Mouse (Mus musculus) embryonic fibroblast, embryonic 13.5 days (primary cell): Measurements from ENCODE around the gene Slc22a18.

ENCODE experiments used
- CTCF ChIP-seq: IDR thresholded peaks from 2 replicates; pipeline ENCODE4 v1.5.1; 2011; ENCODE audit warnings: mild to moderate bottlenecking, control low read depth, low read length, moderate library complexity, borderline replicate concordance; ENCODE audit not compliant: insufficient read depth
- POLR2A ChIP-seq: IDR thresholded peaks from 2 replicates; pipeline ENCODE4 v1.6.1; 2011; ENCODE audit warnings: low read depth, mild to moderate bottlenecking, control low read depth, low read length, moderate library complexity

GRCm38 (mm10) chr7:143433331-143433730 is 40.2 kb upstream of the Slc22a18 start:
- TF ChIP-seq CTCF (no peak), POLR2A (no peak)
